Comparison of ENCODE assay signal across 8 mouse cellular contexts in genomic region chr17:29491591-29492268, GRCm38 (mm10). TPM values are rescaled to one million over a fixed set of nuclear protein-coding genes. Genes with fewer than 3 reads are reported as not detected.
DNase-seq lines count a peak whose midpoint lies in the region; ATAC-seq and TF ChIP-seq lines count a peak whose summit lies in the region.

No protein-coding gene starts in this region.

- DNase-seq in cerebellum, postnatal 10 days: peak; percentile 68 to 69
- peak; percentile 59 to 75 for DNase-seq in gastrocnemius, adult 8-10 months (ENCODE audit: low spot score in 2 of 2)
- DNase-seq in stomach, postnatal 0 days (ENCODE audit: low spot score): peak; percentile 75

- peak overlapping the region; percentile 89 for H3K4me2 ChIP-seq in hindbrain, embryonic 16.5 days (ENCODE audit: low read length)
- peak overlapping the region; percentile 79 for H3K4me2 ChIP-seq in limb, embryonic 12.5 days
- peak overlapping the region; percentile 89 for H3K4me2 ChIP-seq in midbrain, embryonic 15.5 days
- H3K4me2 ChIP-seq in stomach, postnatal 0 days (replicated peaks; ENCODE audit: low read depth): peak overlapping the region; percentile 84

- no peaks in the 10 kb centered on the region for H3K9me3 ChIP-seq in megakaryocyte, embryonic 14.5 days
- H3K9me3 ChIP-seq in hindbrain, embryonic 16.5 days (ENCODE audit: control insufficient read depth, low read length): no peaks in the 10 kb centered on the region
- H3K9me3 ChIP-seq in limb, embryonic 12.5 days: no peaks in the 10 kb centered on the region
- H3K9me3 ChIP-seq in midbrain, embryonic 15.5 days: no peaks in the 10 kb centered on the region
- H3K9me3 ChIP-seq in stomach, postnatal 0 days (ENCODE audit: control insufficient read depth, low read length): no peaks in the 10 kb centered on the region

- peaks cover 48% of the 10 kb centered on the region for H3K36me3 ChIP-seq in megakaryocyte, embryonic 14.5 days (replicated peaks; ENCODE audit: low read length)
- H3K36me3 ChIP-seq in hindbrain, embryonic 16.5 days (ENCODE audit: control insufficient read depth, insufficient read depth, low read length): no peaks in the 10 kb centered on the region
- peaks cover 23% of the 10 kb centered on the region for H3K36me3 ChIP-seq in limb, embryonic 12.5 days
- peaks cover 7% of the 10 kb centered on the region; the same call in 1 of the 2 replicates for H3K36me3 ChIP-seq in midbrain, embryonic 15.5 days (replicated peaks)
- peaks cover 7% of the 10 kb centered on the region for H3K36me3 ChIP-seq in stomach, postnatal 0 days (ENCODE audit: control insufficient read depth, insufficient read depth, low read length)

- H3K4me3 ChIP-seq in megakaryocyte, embryonic 14.5 days (replicated peaks): peak overlapping the region; percentile 99
- peak overlapping the region; percentile 94 for H3K4me3 ChIP-seq in hindbrain, embryonic 16.5 days (ENCODE audit: low read length)
- peak overlapping the region; percentile 95 for H3K4me3 ChIP-seq in limb, embryonic 12.5 days (replicated peaks)
- H3K4me3 ChIP-seq in midbrain, embryonic 15.5 days: peak overlapping the region; percentile 95
- H3K4me3 ChIP-seq in stomach, postnatal 0 days (ENCODE audit: low read depth, low read length): peak overlapping the region; percentile 97

- under 1% methylated on average over 48 of the region's 48 CpGs for WGBS in hindbrain, embryonic 16.5 days
- WGBS in limb, embryonic 12.5 days: under 1% methylated on average over 48 of the region's 48 CpGs
- WGBS in midbrain, embryonic 15.5 days: under 1% methylated on average over 48 of the region's 48 CpGs
- WGBS in stomach, postnatal 0 days: under 1% methylated on average over 48 of the region's 48 CpGs

- H3K27me3 ChIP-seq in megakaryocyte, embryonic 14.5 days (replicated peaks): no peaks in the 10 kb centered on the region
- H3K27me3 ChIP-seq in hindbrain, embryonic 16.5 days (replicated peaks; ENCODE audit: control insufficient read depth, insufficient read depth, low read length): no peaks in the 10 kb centered on the region
- no peaks in the 10 kb centered on the region for H3K27me3 ChIP-seq in limb, embryonic 12.5 days
- H3K27me3 ChIP-seq in midbrain, embryonic 15.5 days (replicated peaks): no peaks in the 10 kb centered on the region
- no peaks in the 10 kb centered on the region for H3K27me3 ChIP-seq in stomach, postnatal 0 days (ENCODE audit: control insufficient read depth, insufficient read depth, low read length)

- TF ChIP-seq EP300 in stomach, postnatal 0 days (optimal IDR thresholded peaks at IDR 0.05): no peak

- H3K4me1 ChIP-seq in megakaryocyte, embryonic 14.5 days: peaks cover 51% of the 10 kb centered on the region
- peaks cover 8% of the 10 kb centered on the region for H3K4me1 ChIP-seq in hindbrain, embryonic 16.5 days (ENCODE audit: control insufficient read depth, insufficient read depth, low read depth, low read length)
- H3K4me1 ChIP-seq in limb, embryonic 12.5 days (replicated peaks): peaks cover 19% of the 10 kb centered on the region
- H3K4me1 ChIP-seq in midbrain, embryonic 15.5 days: peaks cover 27% of the 10 kb centered on the region
- H3K4me1 ChIP-seq in stomach, postnatal 0 days (replicated peaks; ENCODE audit: control insufficient read depth, insufficient read depth): 0 out of 2 replicates have a peak, but pooled peaks cover 3% of the 10 kb centered on the region

- H3K27ac ChIP-seq in hindbrain, embryonic 16.5 days (ENCODE audit: low read depth, low read length): peak overlapping the region; percentile 91
- H3K27ac ChIP-seq in limb, embryonic 12.5 days: peak overlapping the region; percentile 96
- H3K27ac ChIP-seq in midbrain, embryonic 15.5 days: peak overlapping the region; percentile 94
- H3K27ac ChIP-seq in stomach, postnatal 0 days (replicated peaks): peak overlapping the region; percentile 97

- ATAC-seq in megakaryocyte, adult 5-6 weeks (ENCODE audit: poor library complexity, severe bottlenecking): no peak
- peak; percentile 3; the same call in 1 of the 2 replicates for ATAC-seq in hindbrain, embryonic 16.5 days
- ATAC-seq in limb, embryonic 12.5 days (ENCODE audit: insufficient number of reproducible peaks, insufficient read depth, low FRiP score, low TSS enrichment, low read depth): no peak
- peak; percentile 3; the same call in 1 of the 2 replicates for ATAC-seq in midbrain, embryonic 15.5 days (replicated peaks)
- ATAC-seq in stomach, postnatal 0 days (ENCODE audit: low FRiP score, low TSS enrichment): no peak

- peak overlapping the region; percentile 91 for H3K9ac ChIP-seq in hindbrain, embryonic 16.5 days (ENCODE audit: low read depth, low read length)
- peak overlapping the region; percentile 96 for H3K9ac ChIP-seq in limb, embryonic 12.5 days (replicated peaks)
- peak overlapping the region; percentile 84 for H3K9ac ChIP-seq in midbrain, embryonic 15.5 days
- peak overlapping the region; percentile 98 for H3K9ac ChIP-seq in stomach, postnatal 0 days (ENCODE audit: low read length)

- TF ChIP-seq CTCF in stomach, postnatal 0 days (IDR thresholded peaks at IDR 0.05; ENCODE audit: low read depth): no peak

RNA-seq across cellular contexts. Expression of gene Pim1, which starts 1.2 kb away (rescaled TPM):
- 350 and 629 TPM in 2 replicates for polyA plus RNA-seq in megakaryocyte, embryonic 14.5 days (2012; ENCODE audit: insufficient read depth, low replicate concordance)
- total RNA-seq in megakaryocyte, adult 5-6 weeks (2015): 65.2 and 66.9 TPM in 2 replicates
- 155 and 168 TPM in 2 replicates for total RNA-seq in megakaryocyte, adult 5-6 weeks (2017)
- total RNA-seq in gastrocnemius, adult 8-10 months (2022): 10 to 100 TPM in 2 of 4 experiments, 1 to 10 TPM in 2; 8.6 to 18.9 (median 11.3) TPM
- polyA plus RNA-seq in hindbrain, embryonic 16.5 days (2015; fragmentation: Nextera tagmentation; extraction: Ambion mirVana): 7.2 and 8.2 TPM in 2 replicates
- 21.4 and 24.2 TPM in 2 replicates for polyA plus RNA-seq in limb, embryonic 12.5 days (2016; fragmentation: Nextera tagmentation; extraction: Ambion mirVana)
- polyA plus RNA-seq in midbrain, embryonic 15.5 days (2015; fragmentation: Nextera tagmentation; extraction: Ambion mirVana): 10.3 and 10.9 TPM in 2 replicates
- polyA plus RNA-seq in stomach, postnatal 0 days (2015; fragmentation: Nextera tagmentation; extraction: Ambion mirVana): 28.6 and 32.8 TPM in 2 replicates

RNA-seq across cellular contexts. Expression of gene Gm17657, which starts 57.7 kb away (rescaled TPM):
- not detected in 2 replicates for polyA plus RNA-seq in megakaryocyte, embryonic 14.5 days (2012; ENCODE audit: insufficient read depth, low replicate concordance)
- not detected in 2 replicates for total RNA-seq in megakaryocyte, adult 5-6 weeks (2015)
- not detected in 2 replicates for total RNA-seq in megakaryocyte, adult 5-6 weeks (2017)
- not detected for total RNA-seq in gastrocnemius, adult 8-10 months (2022)
- not detected in 2 replicates for polyA plus RNA-seq in hindbrain, embryonic 16.5 days (2015; fragmentation: Nextera tagmentation; extraction: Ambion mirVana)
- polyA plus RNA-seq in limb, embryonic 12.5 days (2016; fragmentation: Nextera tagmentation; extraction: Ambion mirVana): not detected in 2 replicates
- not detected in 2 replicates for polyA plus RNA-seq in midbrain, embryonic 15.5 days (2015; fragmentation: Nextera tagmentation; extraction: Ambion mirVana)
- polyA plus RNA-seq in stomach, postnatal 0 days (2015; fragmentation: Nextera tagmentation; extraction: Ambion mirVana): not detected in 2 replicates

RNA-seq across cellular contexts. Expression of gene Tbc1d22b, which starts 57.9 kb away (rescaled TPM):
- 9.9 and 12.4 TPM in 2 replicates for polyA plus RNA-seq in megakaryocyte, embryonic 14.5 days (2012; ENCODE audit: insufficient read depth, low replicate concordance)
- 11.3 and 11.5 TPM in 2 replicates for total RNA-seq in megakaryocyte, adult 5-6 weeks (2015)
- 4.9 and 6.8 TPM in 2 replicates for total RNA-seq in megakaryocyte, adult 5-6 weeks (2017)
- 10 to 100 TPM in 2 of 4 experiments, 1 to 10 TPM in 2; 9.4 to 13.6 (median 10.0) TPM for total RNA-seq in gastrocnemius, adult 8-10 months (2022)
- polyA plus RNA-seq in hindbrain, embryonic 16.5 days (2015; fragmentation: Nextera tagmentation; extraction: Ambion mirVana): 26.5 and 33.2 TPM in 2 replicates
- polyA plus RNA-seq in limb, embryonic 12.5 days (2016; fragmentation: Nextera tagmentation; extraction: Ambion mirVana): 16.3 and 22.5 TPM in 2 replicates
- 29.9 and 31.0 TPM in 2 replicates for polyA plus RNA-seq in midbrain, embryonic 15.5 days (2015; fragmentation: Nextera tagmentation; extraction: Ambion mirVana)
- 6.9 and 7.8 TPM in 2 replicates for polyA plus RNA-seq in stomach, postnatal 0 days (2015; fragmentation: Nextera tagmentation; extraction: Ambion mirVana)

Comparison
In these comparisons a context has a peak if more than half of its experiments do, and no peak if none do; other contexts are left out.
1. ATAC-seq: peak in hindbrain, embryonic 16.5 days (single experiment) and midbrain, embryonic 15.5 days (single experiment); none in megakaryocyte, adult 5-6 weeks (single experiment), limb, embryonic 12.5 days (single experiment) and stomach, postnatal 0 days (single experiment).
2. RNA of gene Pim1, which starts 1.2 kb away (polyA plus RNA-seq): 350 to 629 TPM in megakaryocyte, embryonic 14.5 days; 28.6 to 32.8 TPM in stomach, postnatal 0 days, 21.4 to 24.2 TPM in limb, embryonic 12.5 days, 10.3 to 10.9 TPM in midbrain, embryonic 15.5 days and 7.2 to 8.2 TPM in hindbrain, embryonic 16.5 days; every median in the first group is over 10 times any median in the second.
3. Peak in every context shown above with its lines, with median percentiles within 50 percentile points of each other: H3K4me3 ChIP-seq, DNase-seq, H3K27ac ChIP-seq, H3K4me2 ChIP-seq and H3K9ac ChIP-seq.